Comparison of ENCODE assay signal across 13 mouse cellular contexts in genomic region chr13:49140567-49140966, GRCm38 (mm10). TPM values are rescaled to one million over a fixed set of nuclear protein-coding genes. Genes with fewer than 3 reads are reported as not detected.
DNase-seq lines count a peak whose midpoint lies in the region; ATAC-seq and TF ChIP-seq lines count a peak whose summit lies in the region.
"Had no signal": no experiment of that assay in that cellular context is flagged by ENCODE, and none has a peak within 500 bp of the region (broad histone marks: within the 10 kb centered on the region; RNA-seq: fewer than 3 reads in every experiment).

No protein-coding gene starts in this region.

- peak; percentile 46 for DNase-seq in cerebellum, adult 9-11 months
- DNase-seq in cerebellum, postnatal 36 days, result no peak
- DNase-seq in ovary, postnatal 36 days (ENCODE audit: low spot score), result peak; percentile 27
- no peak for DNase-seq in ovary, adult 18-20 months (ENCODE audit: low spot score)
- peak; percentile 55 for DNase-seq in lung, postnatal 0 days (ENCODE audit: low spot score)
- no peak for DNase-seq in adrenal gland, postnatal 4 days (ENCODE audit: low spot score in 2 of 2)
- DNase-seq in cerebellum, postnatal 10 days, result no peak
- no peak for DNase-seq in layer of hippocampus, adult 9-10 months (ENCODE audit: low spot score)
- DNase-seq: adrenal gland, postnatal 36 days; right cerebral cortex, postnatal 4 days had no signal

- no peak for TF ChIP-seq EP300 in lung, postnatal 0 days (IDR thresholded peaks at IDR 0.05)

- no peak overlapping the region for H3K4me3 ChIP-seq in lung, postnatal 0 days (ENCODE audit: low read depth, low read length)
- H3K4me3 ChIP-seq: forebrain, embryonic 12.5 days; heart, embryonic 13.5 days had no signal

- H3K4me2 ChIP-seq in lung, postnatal 0 days (replicated peaks; ENCODE audit: low read depth, low read length), result no peak overlapping the region
- H3K4me2 ChIP-seq: forebrain, embryonic 12.5 days; heart, embryonic 13.5 days had no signal

- peak; percentile 74 for ATAC-seq in lung, postnatal 0 days
- ATAC-seq: inflammation-experienced regulatory T-cells, adult 6 months had no signal

- H3K36me3 ChIP-seq in lung, postnatal 0 days (ENCODE audit: insufficient read depth, low read length), result no peaks in the 10 kb centered on the region
- H3K36me3 ChIP-seq: heart, embryonic 13.5 days had no signal

- TF ChIP-seq CTCF in lung, postnatal 0 days (IDR thresholded peaks at IDR 0.05), result no peak

- no peak overlapping the region for H3K27ac ChIP-seq in lung, postnatal 0 days (ENCODE audit: low read length)
- H3K27ac ChIP-seq: forebrain, embryonic 12.5 days; heart, embryonic 13.5 days had no signal

- H3K4me1 ChIP-seq in lung, postnatal 0 days (ENCODE audit: insufficient read depth, low read depth, low read length), result no peaks in the 10 kb centered on the region

- H3K27me3 ChIP-seq in lung, postnatal 0 days (replicated peaks; ENCODE audit: insufficient read depth, low read length), result peaks cover 6% of the 10 kb centered on the region; the same call in 1 of the 2 replicates
- H3K27me3 ChIP-seq: forebrain, embryonic 12.5 days had no signal

- H3K9ac ChIP-seq in lung, postnatal 0 days (replicated peaks; ENCODE audit: low read depth), result no peak overlapping the region
- H3K9ac ChIP-seq: forebrain, embryonic 12.5 days; heart, embryonic 13.5 days had no signal

- H3K9me3 ChIP-seq in lung, postnatal 0 days (ENCODE audit: low read length), result no peaks in the 10 kb centered on the region
- H3K9me3 ChIP-seq: forebrain, embryonic 12.5 days; heart, embryonic 13.5 days had no signal

- WGBS in lung, postnatal 0 days, result 29% methylated on average over 4 of the region's 4 CpGs

RNA-seq across cellular contexts. Expression of gene Wnk2, which starts 7.2 kb away (rescaled TPM):
- polyA plus RNA-seq in lung, postnatal 0 days (2015; fragmentation: Nextera tagmentation; extraction: Ambion mirVana), result 0.36 and 0.39 TPM in 2 replicates
- total RNA-seq in adrenal gland, postnatal 4 days (2021), result 10 to 100 TPM; 10.1 to 10.5 TPM
- polyA plus RNA-seq: inflammation-experienced regulatory T-cells, adult 6 months had no signal

RNA-seq across cellular contexts. Expression of gene Ninj1, which starts 46.7 kb away (rescaled TPM):
- polyA plus RNA-seq in lung, postnatal 0 days (2015; fragmentation: Nextera tagmentation; extraction: Ambion mirVana), result 66.3 and 72.0 TPM in 2 replicates
- 10 to 100 TPM; 49.0 to 51.9 TPM for total RNA-seq in adrenal gland, postnatal 4 days (2021)

Comparison
In these comparisons a context has a peak if more than half of its experiments do, and no peak if none do; other contexts are left out.
1. DNase-seq: peak in cerebellum, adult 9-11 months (single experiment), ovary, postnatal 36 days (single experiment) and lung, postnatal 0 days (single experiment); none in cerebellum, postnatal 36 days (0 of 2), ovary, adult 18-20 months (single experiment), adrenal gland, postnatal 4 days (0 of 2), cerebellum, postnatal 10 days (0 of 2) and layer of hippocampus, adult 9-10 months (single experiment).